Mouse (Mus musculus): Measurements from ENCODE around the gene Slco4c1.

The Slco4c1 gene

GRCm38 (mm10) chr1:96871528-96872360 lies at the start of gene Slco4c1:
TSS of gene Slco4c1 (minus strand) at chr1:96872171.
- no peak for DNase-seq (ENCODE audit: low read depth, low spot score)

DNA sequence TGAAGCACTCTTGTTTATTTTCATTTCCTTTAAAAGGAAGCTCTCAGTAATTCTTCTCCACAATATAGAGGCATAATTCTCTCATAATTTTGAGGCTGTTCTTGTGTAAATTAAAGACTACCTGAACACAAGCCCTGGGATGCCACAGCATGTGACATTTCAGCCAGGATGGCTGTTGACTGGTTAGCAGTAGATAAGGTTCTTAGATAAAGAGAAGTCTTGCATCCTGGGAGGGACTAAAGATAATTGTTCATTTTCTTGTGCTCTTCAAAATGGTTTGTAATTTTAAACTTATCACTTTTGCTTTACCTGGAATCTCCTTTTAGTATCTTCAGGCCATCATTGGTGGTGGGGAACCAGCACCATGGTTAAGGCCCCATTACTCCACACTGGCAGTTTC lies 45.4 kb upstream of the Slco4c1 start:
- DNase-seq (ENCODE audit: low read depth, low spot score): no peak

DNA sequence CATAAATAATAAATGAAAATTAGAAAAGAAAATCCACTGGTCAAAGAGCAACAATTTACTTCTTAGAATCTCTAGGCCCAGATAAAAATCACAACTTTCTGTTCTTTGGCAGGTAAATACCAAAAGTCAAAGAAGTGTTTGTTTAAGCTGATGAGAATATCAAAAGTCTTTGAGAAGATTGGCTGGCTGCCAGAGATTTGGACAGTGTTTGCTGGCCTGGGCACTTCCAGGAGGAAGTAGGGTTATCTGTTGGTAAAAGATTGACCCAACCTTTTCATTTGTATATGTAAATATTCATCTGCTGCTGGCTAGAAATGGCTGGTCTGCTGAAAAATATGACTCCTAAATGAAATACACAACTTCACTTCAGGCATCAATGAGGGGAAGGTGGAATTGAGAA lies 11.8 kb upstream of the Slco4c1 start:
- no peak for DNase-seq (ENCODE audit: low read depth, low spot score)

- no peak for DNase-seq (ENCODE audit: low read depth, low spot score)
Observed at GRCm38 (mm10) chr1:96878572-96878971, 6.6 kb upstream of the Slco4c1 start.

DNA sequence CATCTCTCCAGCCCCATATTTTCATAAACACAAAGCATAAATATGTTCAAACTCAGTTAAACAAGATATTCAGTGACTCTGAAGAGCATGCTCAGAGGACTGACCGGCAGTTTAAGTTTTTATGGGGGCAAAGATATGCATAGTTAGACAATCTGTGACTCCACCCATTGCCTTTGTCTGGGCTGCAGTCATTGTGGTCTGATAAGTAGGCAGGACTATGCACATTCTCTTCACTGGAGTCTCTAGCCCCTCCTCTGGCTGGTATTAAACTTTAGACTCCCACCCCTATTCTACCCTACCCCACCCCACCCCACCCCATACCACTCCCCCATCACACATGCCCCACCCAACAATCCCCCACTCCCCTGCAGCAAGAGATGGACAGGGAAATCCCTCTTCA lies 4.1 kb upstream of the Slco4c1 start:
- DNase-seq (ENCODE audit: low read depth, low spot score): no peak

GRCm38 (mm10) chr1:96874636-96875035 lies 2.7 kb upstream of the Slco4c1 start:
- DNase-seq (ENCODE audit: low read depth, low spot score): no peak

- DNase-seq (ENCODE audit: low read depth, low spot score): no peak
Observed at GRCm38 (mm10) chr1:96872361-96872693, 356 bp upstream of the Slco4c1 start.

DNA sequence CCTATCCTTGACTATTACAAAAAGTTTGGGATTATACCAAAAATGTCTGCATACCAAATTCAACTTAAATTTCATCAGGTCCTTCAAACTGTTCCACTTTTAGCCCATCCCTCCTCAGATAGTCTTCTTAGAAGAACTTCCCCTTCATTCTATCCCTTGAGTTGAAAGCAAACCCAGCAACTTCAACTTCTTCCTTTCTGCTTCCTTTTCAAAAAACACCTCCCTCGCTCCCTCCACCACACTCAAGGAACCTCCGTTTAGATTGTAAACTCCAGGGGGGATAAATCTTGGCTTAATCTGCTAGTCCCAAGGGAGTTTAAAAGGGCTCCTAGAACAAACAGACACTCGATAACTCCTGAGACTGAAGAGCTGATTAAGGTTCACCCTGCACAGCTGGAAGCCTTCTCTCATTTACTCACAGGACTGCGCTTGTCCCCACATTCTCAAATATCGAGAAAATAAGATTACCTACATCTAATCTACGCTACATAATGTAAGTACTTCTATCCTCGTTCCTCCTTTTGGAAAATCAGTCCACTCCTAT lies 1.1 kb downstream of the Slco4c1 start:
- DNase-seq (ENCODE audit: low read depth, low spot score): no peak

DNA sequence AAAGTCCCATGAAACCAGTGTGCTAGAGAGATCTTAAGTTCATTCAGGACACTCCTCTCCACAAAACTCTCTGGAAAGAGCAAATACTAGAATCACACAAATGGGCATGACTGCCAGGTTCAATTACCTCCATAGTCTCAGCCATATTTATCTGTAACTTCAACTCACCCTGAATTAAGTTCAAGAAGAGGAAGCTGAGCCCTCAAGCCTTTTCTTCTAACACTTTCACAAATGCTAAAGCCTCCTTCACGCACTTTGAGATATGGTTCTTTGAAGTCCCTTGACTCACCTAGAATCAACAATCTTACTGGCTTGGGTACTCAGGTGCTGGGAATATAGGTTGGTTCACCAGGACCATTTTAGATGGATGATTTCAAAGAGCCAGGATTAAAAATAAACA lies 3.2 kb downstream of the Slco4c1 start:
- no peak for DNase-seq (ENCODE audit: low read depth, low spot score)

GRCm38 (mm10) chr1:96866002-96866401 lies 6.0 kb downstream of the Slco4c1 start:
- DNase-seq (ENCODE audit: low read depth, low spot score): no peak

GRCm38 (mm10) chr1:96864120-96864519 lies 7.9 kb downstream of the Slco4c1 start:
- DNase-seq (ENCODE audit: low read depth, low spot score): no peak

- no peak for DNase-seq (ENCODE audit: low read depth, low spot score)
Observed at GRCm38 (mm10) chr1:96859995-96860684, 11.8 kb downstream of the Slco4c1 start.

DNA sequence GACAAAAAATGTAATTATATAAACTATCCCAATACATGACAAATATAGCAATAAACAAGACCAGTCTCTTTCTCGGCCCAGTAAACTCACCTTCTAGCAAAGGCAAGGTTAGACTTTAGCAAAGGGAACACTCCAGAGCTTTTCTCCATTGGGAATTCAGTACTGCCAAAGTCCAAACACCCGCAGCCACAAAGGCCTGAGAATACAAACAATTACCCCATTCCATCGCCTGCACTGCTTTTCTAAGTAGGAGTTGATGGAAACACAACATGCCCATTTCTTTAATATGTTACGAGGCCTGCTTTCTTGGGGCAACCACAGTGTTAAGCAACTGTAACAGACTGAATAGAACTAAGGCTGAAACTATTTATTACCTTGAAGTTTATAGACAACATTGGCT lies 18.4 kb downstream of the Slco4c1 start:
- no peak for DNase-seq (ENCODE audit: low read depth, low spot score)

- no peak for DNase-seq (ENCODE audit: low read depth, low spot score)
Observed at GRCm38 (mm10) chr1:96849101-96849500, 22.9 kb downstream of the Slco4c1 start.

DNA sequence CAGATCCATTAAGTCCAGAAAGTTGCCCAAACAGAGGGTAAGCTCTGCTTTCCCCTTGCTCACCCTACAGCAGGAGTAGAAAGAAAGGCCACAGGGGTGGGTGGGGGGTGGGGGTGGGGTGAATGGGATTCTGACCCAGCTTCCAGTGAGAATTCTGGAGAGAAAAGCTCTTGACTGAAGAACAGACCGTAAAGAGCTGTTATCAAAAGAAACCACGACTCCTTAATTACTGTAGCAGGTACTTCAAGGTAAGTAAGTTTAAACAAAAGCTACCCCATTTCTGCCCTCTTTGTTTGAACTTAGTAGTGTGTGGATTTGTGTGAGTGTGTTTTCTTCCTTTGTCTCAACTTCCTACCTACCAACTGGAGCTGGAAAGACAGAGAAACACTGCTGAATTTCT lies 23.4 kb downstream of the Slco4c1 start:
- DNase-seq (ENCODE audit: low read depth, low spot score): no peak

DNA sequence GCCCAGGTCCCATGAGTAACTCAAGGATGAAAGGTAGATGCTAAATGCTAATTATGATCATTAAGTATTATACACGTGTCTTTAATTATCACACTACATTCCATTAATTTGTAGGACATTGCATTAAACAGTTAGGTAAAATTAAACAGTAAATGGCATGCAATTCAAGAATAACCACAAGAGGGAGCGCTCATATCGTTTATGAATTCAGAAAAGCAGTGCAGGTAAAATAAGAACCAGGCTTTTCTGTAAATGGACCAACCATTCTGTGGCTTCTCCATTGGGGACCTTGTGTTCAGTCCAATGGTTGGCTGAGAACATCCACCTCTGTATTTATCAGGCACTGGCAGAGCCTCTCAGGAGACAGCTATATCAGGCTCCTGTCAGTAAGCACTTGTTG lies 25.2 kb downstream of the Slco4c1 start:
- DNase-seq (ENCODE audit: low read depth, low spot score): peak; percentile 11

DNA sequence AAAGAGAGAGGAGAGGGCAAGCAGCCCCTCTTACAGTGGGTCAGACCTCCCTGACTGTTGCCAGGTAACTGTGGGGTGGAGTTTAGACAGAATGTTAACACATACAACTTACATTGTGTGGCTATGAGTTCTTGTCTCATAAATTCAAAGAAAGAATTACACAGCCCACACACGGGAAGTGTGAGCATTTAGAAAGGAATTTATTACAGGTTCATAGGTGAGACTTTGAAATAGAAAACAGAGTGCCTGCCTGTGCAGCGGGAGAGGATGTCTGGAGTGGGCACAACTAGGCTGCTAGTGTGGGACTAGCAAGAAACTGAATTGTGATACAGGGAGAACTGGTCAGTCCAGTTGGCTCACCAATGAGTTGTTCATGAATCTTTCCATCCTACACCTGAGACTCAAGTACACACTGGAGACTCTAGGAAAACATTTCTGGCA lies 66.7 kb downstream of the Slco4c1 start:
- DNase-seq (ENCODE audit: low read depth, low spot score): no peak

GRCm38 (mm10) chr1:96801595-96801994 lies 70.4 kb downstream of the Slco4c1 start:
- no peak for DNase-seq (ENCODE audit: low read depth, low spot score)

DNA sequence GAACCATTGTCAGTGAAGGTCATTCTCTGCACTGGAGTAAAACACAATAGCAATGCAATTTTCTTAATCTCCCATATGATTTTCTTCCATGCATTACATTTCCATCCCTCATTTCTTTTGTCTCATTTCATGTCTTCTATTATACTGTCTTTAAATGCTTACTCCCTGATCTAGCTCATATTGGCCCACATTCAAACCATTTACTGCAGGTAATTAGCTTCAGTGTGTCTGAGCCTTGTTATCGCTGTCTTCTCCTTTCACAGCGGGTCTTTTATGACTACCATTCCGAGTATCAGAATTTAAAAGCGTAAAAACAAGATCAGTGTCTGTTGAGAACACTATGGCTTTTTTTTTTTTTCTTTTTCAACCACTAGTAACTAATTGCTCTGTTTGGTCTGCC lies 77.3 kb downstream of the Slco4c1 start:
- DNase-seq (ENCODE audit: low read depth, low spot score): no peak

DNA sequence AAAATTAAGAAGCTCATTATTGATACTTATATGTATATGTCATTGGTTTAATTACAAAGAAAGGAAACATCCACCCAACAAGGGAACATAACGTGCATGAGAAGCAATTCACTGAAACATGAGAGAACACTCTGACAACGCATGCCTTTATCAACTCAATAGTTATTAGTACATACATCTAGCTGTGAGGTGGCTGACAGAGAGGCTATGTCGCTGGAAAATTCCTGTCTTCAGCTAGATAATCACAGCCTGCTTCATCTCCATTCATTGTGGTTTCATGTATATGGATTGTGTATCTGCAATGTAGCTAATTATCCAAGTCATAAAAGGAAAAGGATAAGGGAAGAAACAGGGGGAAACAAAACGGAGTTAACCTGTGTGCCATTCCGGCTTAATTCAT lies 77.7 kb downstream of the Slco4c1 start:
- DNase-seq (ENCODE audit: low read depth, low spot score): no peak

DNA sequence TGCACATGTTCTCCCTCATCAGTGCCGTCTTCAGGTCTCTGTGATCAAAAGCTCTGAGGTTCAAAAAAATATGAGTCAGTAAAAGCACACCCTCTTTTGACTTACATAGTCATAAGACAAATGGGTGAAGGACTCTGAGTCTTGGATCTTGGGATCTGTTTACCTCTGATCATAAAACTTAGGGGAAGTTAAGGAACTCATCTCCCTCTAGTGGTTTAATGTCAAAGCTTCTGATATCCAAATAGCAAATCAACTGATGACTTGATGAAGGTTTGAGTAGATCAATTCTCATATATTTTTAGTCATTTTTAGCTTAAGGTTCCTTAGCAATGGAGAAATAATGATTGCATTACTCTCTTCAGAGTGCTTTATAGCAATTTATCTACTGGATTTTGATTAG lies 82.7 kb downstream of the Slco4c1 start:
- DNase-seq (ENCODE audit: low read depth, low spot score): no peak

DNA sequence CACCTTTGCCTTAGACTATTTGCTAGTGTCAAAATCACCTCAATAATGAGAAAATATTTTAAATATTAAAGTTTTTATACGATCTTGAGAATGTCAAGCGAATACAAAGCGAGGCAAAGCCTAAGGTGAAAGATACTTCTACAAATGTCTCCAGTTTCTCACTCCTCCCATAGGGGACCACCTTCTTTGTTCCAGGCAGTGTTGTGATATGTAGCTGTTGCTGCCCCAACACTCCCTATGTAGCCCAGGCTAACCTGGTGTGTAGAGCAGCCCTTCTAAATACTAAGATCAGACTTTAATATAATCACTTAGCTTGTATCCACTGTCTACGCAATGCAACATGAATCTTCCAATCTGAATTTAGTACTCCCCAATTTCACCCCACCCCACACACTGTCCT lies 97.8 kb downstream of the Slco4c1 start:
- no peak for DNase-seq (ENCODE audit: low read depth, low spot score)

DNA sequence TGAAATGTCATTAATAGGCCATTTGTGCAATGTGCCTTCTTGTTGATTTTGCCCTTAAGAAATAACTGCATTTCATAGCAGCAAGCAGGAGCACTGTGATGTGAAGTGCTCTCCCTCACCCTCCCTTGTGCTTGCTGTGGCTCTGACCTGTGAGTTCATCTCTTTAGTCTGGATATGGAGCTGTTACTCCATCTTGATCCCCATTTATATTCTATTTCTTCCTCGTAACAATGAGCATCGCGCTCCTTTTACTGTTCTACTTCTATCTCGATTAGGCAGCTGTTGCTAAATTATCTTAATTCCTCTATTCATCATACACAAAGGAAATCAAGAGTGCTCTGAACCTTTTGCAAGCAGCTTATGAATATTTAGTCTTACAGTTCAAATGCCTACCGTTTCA lies 98.3 kb downstream of the Slco4c1 start:
- no peak for DNase-seq (ENCODE audit: low read depth, low spot score)
